Mouse (Mus musculus) heart, adult 9 months (tissue): ENCODE results near the gene Vps41.

Source experiments
- DNase-seq, 2 experiments: peaks; one replicate each; pipeline ENCODE4 v3.0.0; 2022; ENCODE audit warnings: low spot score in 2 of 2

The Vps41 gene

GRCm38 (mm10) chr13:18794454-18794853, 77.4 kb downstream of the Vps41 start:
- no peak for DNase-seq

- DNase-seq = no peak
Measured at GRCm38 (mm10) chr13:18797555-18797954, 80.5 kb downstream of the Vps41 start.

GRCm38 (mm10) chr13:18800434-18800833, 83.3 kb downstream of the Vps41 start:
- no peak for DNase-seq

- no peak for DNase-seq
Measured at GRCm38 (mm10) chr13:18809465-18809864, 92.4 kb downstream of the Vps41 start.

GRCm38 (mm10) chr13:18809978-18810675, 93.0 kb downstream of the Vps41 start:
- peak in 1 of 2 experiments; percentile 41 for DNase-seq

- DNase-seq = no peak
Measured at GRCm38 (mm10) chr13:18824420-18825123, 107.5 kb downstream of the Vps41 start.

GRCm38 (mm10) chr13:18827029-18827428, 109.9 kb downstream of the Vps41 start:
- DNase-seq = no peak

GRCm38 (mm10) chr13:18830486-18830885, 113.4 kb downstream of the Vps41 start:
- no peak for DNase-seq

- no peak for DNase-seq
Measured at GRCm38 (mm10) chr13:18839231-18839630, 122.1 kb downstream of the Vps41 start.

- DNase-seq = no peak
Measured at GRCm38 (mm10) chr13:18840366-18840765, 123.3 kb downstream of the Vps41 start.

- no peak for DNase-seq
Measured at GRCm38 (mm10) chr13:18841019-18841418, 123.9 kb downstream of the Vps41 start.

- no peak for DNase-seq
Measured at GRCm38 (mm10) chr13:18841752-18842282, 124.7 kb downstream of the Vps41 start.

GRCm38 (mm10) chr13:18842556-18842955, 125.5 kb downstream of the Vps41 start:
- no peak for DNase-seq

GRCm38 (mm10) chr13:18843546-18843945, 126.5 kb downstream of the Vps41 start:
- DNase-seq = no peak

- no peak for DNase-seq
Measured at GRCm38 (mm10) chr13:18847386-18847785, 130.3 kb downstream of the Vps41 start.

GRCm38 (mm10) chr13:18849563-18849962, 132.5 kb downstream of the Vps41 start:
- no peak for DNase-seq

- DNase-seq = no peak
Measured at GRCm38 (mm10) chr13:18851182-18851581, 134.1 kb downstream of the Vps41 start.

GRCm38 (mm10) chr13:18852718-18853117, 135.6 kb downstream of the Vps41 start:
- no peak for DNase-seq

- DNase-seq = no peak
Measured at GRCm38 (mm10) chr13:18856026-18856802, 139.1 kb downstream of the Vps41 start.

GRCm38 (mm10) chr13:18858183-18858582, 141.1 kb downstream of the Vps41 start:
- no peak for DNase-seq

GRCm38 (mm10) chr13:18859389-18859788, 142.3 kb downstream of the Vps41 start:
- DNase-seq = no peak

- DNase-seq = no peak
Measured at GRCm38 (mm10) chr13:18868030-18868490, 151.0 kb downstream of the Vps41 start.
